Mouse (Mus musculus) intestine, postnatal 0 days (tissue): ENCODE measurements at regions not wholly inside any gene's neighbourhood (a gene's known extent, or its start where the extent isn't known, plus 50 kb on each side); places are given as distances from the start of the nearest gene placed in this dataset.

Source experiments
- ATAC-seq: fragments of 200-750 bp; cut with Nextera tagmentation; 2 replicates; pipeline ENCODE4 v1.8.0; 2017; ENCODE audit warnings: mild to moderate bottlenecking, moderate TSS enrichment, moderate library complexity
- H3K27ac ChIP-seq: fragments of 300-500 bp; sonication (generic); 2 replicates; pipeline ENCODE4 v1.5.1; 2014; ENCODE audit warnings: mild to moderate bottlenecking, low read depth, low read length, moderate library complexity
- H3K27me3 ChIP-seq: fragments of 300-500 bp; sonication (generic); replicated peaks from 2 replicates; pipeline ENCODE4 v1.6.1; 2014; ENCODE audit warnings: low read length, mixed read lengths; ENCODE audit not compliant: control insufficient read depth, insufficient read depth
- H3K36me3 ChIP-seq: fragments of 300-500 bp; sonication (generic); 2 replicates; pipeline ENCODE4 v1.6.1; 2014; ENCODE audit warnings: mild to moderate bottlenecking, moderate library complexity; ENCODE audit not compliant: control insufficient read depth, insufficient read depth
- H3K4me1 ChIP-seq: fragments of 300-500 bp; sonication (generic); replicated peaks from 2 replicates; pipeline ENCODE4 v1.6.1; 2014; ENCODE audit warnings: antibody characterized with exemption, low read length, mixed read lengths; ENCODE audit not compliant: control insufficient read depth, insufficient read depth
- H3K4me2 ChIP-seq: fragments of 300-500 bp; sonication (generic); replicated peaks from 2 replicates; pipeline ENCODE4 v1.6.1; 2014; ENCODE audit warnings: low read depth, mild to moderate bottlenecking, moderate library complexity
- H3K4me3 ChIP-seq: fragments of 300-500 bp; sonication (generic); 2 replicates; pipeline ENCODE4 v1.5.1; 2014; ENCODE audit warnings: low read depth, low read length
- H3K9ac ChIP-seq: fragments of 300-500 bp; sonication (generic); 2 replicates; pipeline ENCODE4 v1.6.1; 2014; ENCODE audit warnings: mild to moderate bottlenecking, low read depth, low read length
- H3K9me3 ChIP-seq: fragments of 300-500 bp; sonication (generic); 2 replicates; pipeline ENCODE4 v1.6.1; 2016; ENCODE audit warnings: mixed run types; ENCODE audit not compliant: control insufficient read depth
- CTCF ChIP-seq: sonication (generic); IDR thresholded peaks from 2 replicates; pipeline ENCODE4 v1.5.1; 2016; ENCODE audit warnings: low read depth, mild to moderate bottlenecking, control low read depth, antibody characterized with exemption, moderate library complexity
- WGBS: fragments of 180-500 bp; shearing (Covaris S2); extraction: QIAGEN DNeasy Blood & Tissue Kit; methylation state at CpG from one replicate; pipeline ENCODE4 v1.1.7; 2014; 5-methylcytosine and 5-hydroxymethylcytosine counted together

- Histone ChIP-seq H3K36me3 (no peaks in the 10 kb centered on the region), H3K9me3 (no peaks in the 10 kb centered on the region), H3K4me1 (no peaks in the 10 kb centered on the region), H3K4me2 (no peak overlapping the region), H3K27me3 (no peaks in the 10 kb centered on the region), H3K9ac (no peak overlapping the region), H3K27ac (no peak overlapping the region), H3K4me3 (no peak overlapping the region)
- no peak for ATAC-seq
- TF ChIP-seq CTCF = no peak
- WGBS = 84% methylated on average over 3 of the region's 3 CpGs
These were observed 158.3 kb upstream of the Tmem28 start for GRCm38 (mm10) chrX:99662566-99662965.

DNA sequence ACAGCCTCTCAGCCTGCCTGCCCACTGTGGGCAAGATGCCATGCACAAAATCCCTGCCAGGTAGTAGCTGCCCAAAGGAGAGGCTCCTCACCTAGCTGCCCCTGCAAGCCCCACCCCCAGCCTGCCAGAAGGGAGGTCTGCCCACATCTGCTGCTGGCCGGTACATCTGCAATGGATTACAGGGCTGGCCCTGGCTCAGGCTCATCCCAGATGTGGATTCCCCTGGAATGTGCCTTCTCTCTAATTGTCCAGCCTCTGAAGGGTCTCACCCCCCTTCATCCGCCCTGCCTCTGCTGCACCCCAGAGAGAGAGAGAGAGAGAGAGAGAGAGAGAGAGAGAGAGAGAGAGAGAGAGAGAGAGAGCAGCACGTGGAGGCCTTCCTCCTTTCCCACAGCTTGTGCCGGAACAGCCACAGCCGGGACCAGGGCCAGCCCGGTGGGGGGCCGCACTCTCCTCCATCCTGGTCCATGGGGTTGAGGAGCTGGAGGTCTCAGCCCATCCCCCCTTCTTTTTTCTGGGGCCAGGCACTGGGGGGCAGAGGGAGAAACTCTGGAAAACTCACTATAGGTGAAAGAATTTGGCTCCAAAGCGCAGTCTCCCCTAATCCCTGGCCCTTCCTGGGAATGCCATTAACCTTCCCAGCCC, 161.2 kb upstream of the Tmem28 start:
- H3K9ac ChIP-seq = no peak overlapping the region
- 47% methylated on average over 7 of the region's 8 CpGs for WGBS
- ATAC-seq = no peak
- H3K36me3 ChIP-seq = no peaks in the 10 kb centered on the region
- H3K27ac ChIP-seq = no peak overlapping the region
- H3K4me3 ChIP-seq = no peak overlapping the region
- no peaks in the 10 kb centered on the region for H3K9me3 ChIP-seq
- no peaks in the 10 kb centered on the region; the same call in 1 of the 2 replicates for H3K27me3 ChIP-seq
- H3K4me1 ChIP-seq = no peaks in the 10 kb centered on the region
- no peak for TF ChIP-seq CTCF
- H3K4me2 ChIP-seq = no peak overlapping the region

DNA sequence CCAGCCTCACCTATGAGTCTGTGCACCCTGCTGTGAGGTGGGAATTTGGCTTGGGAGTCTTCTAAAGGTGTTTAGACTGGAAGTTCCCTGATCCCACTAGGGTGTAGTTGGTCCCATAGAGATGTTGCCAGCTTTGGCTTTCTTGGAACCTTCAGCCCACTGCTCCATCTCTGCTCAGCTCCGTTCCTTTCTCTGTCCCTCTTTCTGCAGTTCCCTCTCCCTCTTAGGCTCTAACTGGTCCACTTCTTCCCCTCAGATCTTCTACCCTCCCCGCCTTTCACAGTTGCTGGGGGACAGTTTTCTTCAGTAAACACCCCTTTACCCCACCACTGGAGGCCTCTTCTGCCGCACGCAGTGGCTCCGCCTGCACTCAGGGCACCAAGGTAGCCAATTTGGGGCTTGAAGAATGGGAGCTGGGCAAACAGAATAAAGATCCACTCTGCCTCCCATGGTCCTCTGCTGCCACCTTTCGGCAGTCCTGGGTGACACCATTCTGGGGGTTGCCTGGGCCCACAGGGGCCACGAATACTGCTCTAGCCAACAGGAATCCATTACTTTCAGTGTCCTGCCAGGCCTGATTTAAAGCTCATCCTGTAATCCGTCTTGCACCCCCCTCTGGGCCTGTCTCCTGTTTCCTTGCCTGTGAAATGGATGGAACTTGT, 162.9 kb upstream of the Tmem28 start:
- WGBS = 24% methylated on average over 8 of the region's 8 CpGs
- no peak for ATAC-seq

GRCm38 (mm10) chrX:99656988-99657387, 163.8 kb upstream of the Tmem28 start:
- Histone ChIP-seq H3K4me1 (no peaks in the 10 kb centered on the region), H3K9ac (no peak overlapping the region), H3K4me3 (no peak overlapping the region), H3K27ac (no peak overlapping the region), H3K36me3 (no peaks in the 10 kb centered on the region), H3K27me3 (no peaks in the 10 kb centered on the region; the same call in 1 of the 2 replicates), H3K4me2 (no peak overlapping the region), H3K9me3 (no peaks in the 10 kb centered on the region)
- 85% methylated on average over 6 of the region's 6 CpGs for WGBS
- TF ChIP-seq CTCF = no peak
- ATAC-seq = no peak

More for the DNA sequence above, 162.9 kb upstream of the Tmem28 start:
- TF ChIP-seq CTCF = peak; percentile 92
- Histone ChIP-seq H3K36me3 (no peaks in the 10 kb centered on the region), H3K4me2 (no peak overlapping the region), H3K27me3 (no peaks in the 10 kb centered on the region; the same call in 1 of the 2 replicates), H3K9me3 (no peaks in the 10 kb centered on the region), H3K27ac (no peak overlapping the region), H3K4me1 (no peaks in the 10 kb centered on the region), H3K9ac (no peak overlapping the region), H3K4me3 (no peak overlapping the region)

DNA sequence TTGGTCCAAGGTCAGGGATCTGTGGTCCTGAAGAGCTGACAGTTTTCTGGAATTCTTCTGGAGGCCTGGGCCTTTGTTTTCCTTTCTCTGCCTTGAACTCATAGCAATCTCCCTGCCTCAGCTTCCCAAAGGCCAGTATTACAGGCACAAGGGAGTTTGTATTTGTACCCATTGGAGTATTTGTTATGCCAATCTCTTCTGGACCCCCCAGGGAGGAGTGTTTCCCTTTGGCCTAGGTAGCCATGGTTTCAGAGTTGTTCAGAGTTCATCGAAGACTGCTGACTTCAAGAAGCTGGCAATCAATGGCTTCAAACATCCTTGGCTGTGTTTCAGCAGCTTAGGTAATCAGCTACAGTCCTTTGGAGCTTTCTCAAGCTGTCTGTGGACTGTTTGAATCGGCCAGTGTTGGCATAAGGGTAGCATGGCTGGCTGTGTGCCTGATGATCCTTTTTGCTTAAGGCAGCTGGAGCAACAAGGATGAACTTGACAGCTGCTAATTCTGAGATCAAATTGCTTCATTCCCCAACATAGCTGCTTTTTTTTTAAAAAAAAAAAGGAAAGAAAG, 161.2 kb upstream of the Pja1 start:
- no peaks in the 10 kb centered on the region for H3K36me3 ChIP-seq
- 68% methylated on average over 2 of the region's 2 CpGs for WGBS
- H3K4me1 ChIP-seq = no peaks in the 10 kb centered on the region
- no peak overlapping the region for H3K4me3 ChIP-seq
- no peak overlapping the region for H3K4me2 ChIP-seq
- H3K27ac ChIP-seq = no peak overlapping the region
- TF ChIP-seq CTCF = no peak
- H3K9me3 ChIP-seq = no peaks in the 10 kb centered on the region
- H3K9ac ChIP-seq = no peak overlapping the region
- H3K27me3 ChIP-seq = no peaks in the 10 kb centered on the region; the same call in 1 of the 2 replicates
- no peak for ATAC-seq

DNA sequence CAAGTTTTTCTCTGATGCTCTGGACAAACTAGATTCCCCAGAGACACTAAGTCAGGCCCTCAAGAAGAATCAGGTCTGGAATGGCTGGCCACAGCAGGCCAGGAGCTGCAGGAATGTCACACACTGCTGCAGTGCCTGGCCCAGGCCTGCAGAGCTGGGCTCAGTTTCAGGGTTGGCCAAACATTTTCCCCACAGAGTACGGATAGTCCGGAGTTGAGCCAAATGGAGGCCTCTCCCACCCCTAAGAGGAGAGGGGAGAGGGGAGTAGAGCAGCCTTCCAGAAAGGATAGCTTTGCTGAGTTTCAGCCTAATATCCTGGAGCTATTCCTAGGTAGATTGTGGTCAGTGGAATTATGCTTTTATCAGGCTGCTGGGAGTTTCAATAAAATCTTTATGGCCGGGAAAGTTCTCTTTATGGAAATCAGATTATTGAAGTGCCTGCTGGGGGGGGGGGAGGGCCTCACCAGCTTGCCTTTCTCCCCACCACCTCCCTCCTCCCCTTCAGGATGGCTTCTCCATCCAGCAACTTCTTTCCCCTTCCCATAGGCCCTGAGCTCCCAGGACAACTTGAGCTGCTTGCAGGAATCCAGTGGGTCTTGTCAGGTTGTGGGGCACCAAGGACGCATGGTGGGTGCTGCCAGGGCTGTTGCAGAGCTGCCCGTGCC, 153.6 kb upstream of the Pja1 start:
- no peak for TF ChIP-seq CTCF
- H3K4me2 ChIP-seq = no peak overlapping the region
- no peaks in the 10 kb centered on the region for H3K9me3 ChIP-seq
- no peak for ATAC-seq
- no peaks in the 10 kb centered on the region for H3K36me3 ChIP-seq
- H3K9ac ChIP-seq = no peak overlapping the region
- WGBS = 73% methylated on average over 5 of the region's 5 CpGs
- H3K4me3 ChIP-seq = no peak overlapping the region
- no peaks in the 10 kb centered on the region for H3K4me1 ChIP-seq
- no peaks in the 10 kb centered on the region; the same call in 1 of the 2 replicates for H3K27me3 ChIP-seq
- no peak overlapping the region for H3K27ac ChIP-seq
